Mouse (Mus musculus) kidney, embryonic 14.5 days (tissue): ENCODE measurements around the gene Actr3b. TPM values are rescaled to one million over a fixed set of nuclear protein-coding genes. Genes with fewer than 3 reads are reported as not detected.
"Not testable (repeated sequence)": the region's sequence is repeated elsewhere in the genome, so short reads cannot be mapped to it uniquely, and the experiment has no call there.

ENCODE experiments used
- ATAC-seq: fragments of 200-750 bp; cut with Nextera tagmentation; 2 replicates; pipeline ENCODE4 v1.8.0; 2017; ENCODE audit warnings: moderate number of reproducible peaks, mild to moderate bottlenecking, moderate TSS enrichment, moderate library complexity; ENCODE audit not compliant: low FRiP score, low TSS enrichment
- H3K27ac ChIP-seq: fragments of 300-500 bp; sonication (generic); 2 replicates; pipeline ENCODE4 v1.5.1; 2014; ENCODE audit warnings: low read depth, mild to moderate bottlenecking, low read length, moderate library complexity, mixed read lengths
- H3K27me3 ChIP-seq: fragments of 300-500 bp; sonication (generic); 2 replicates; pipeline ENCODE4 v1.6.1; 2014; ENCODE audit warnings: mild to moderate bottlenecking, low read length; ENCODE audit not compliant: control insufficient read depth, insufficient read depth
- H3K36me3 ChIP-seq: fragments of 300-500 bp; sonication (generic); 2 replicates; pipeline ENCODE4 v1.6.1; 2014; ENCODE audit warnings: low read length, mixed read lengths; ENCODE audit not compliant: control insufficient read depth, insufficient read depth
- H3K4me1 ChIP-seq: fragments of 300-500 bp; sonication (generic); 2 replicates; pipeline ENCODE4 v1.6.1; 2014; ENCODE audit warnings: low read length, mixed read lengths; ENCODE audit not compliant: control insufficient read depth, insufficient read depth
- H3K4me2 ChIP-seq: fragments of 300-500 bp; sonication (generic); replicated peaks from 2 replicates; pipeline ENCODE4 v1.6.1; 2014; ENCODE audit warnings: low read depth, mild to moderate bottlenecking, low read length
- H3K4me3 ChIP-seq: fragments of 300-500 bp; sonication (generic); 2 replicates; pipeline ENCODE4 v1.5.1; 2014; ENCODE audit warnings: mild to moderate bottlenecking, low read length
- H3K9ac ChIP-seq: fragments of 300-500 bp; sonication (generic); 2 replicates; pipeline ENCODE4 v1.6.1; 2014; ENCODE audit warnings: low read depth, mild to moderate bottlenecking, low read length, moderate library complexity
- H3K9me3 ChIP-seq: fragments of 300-500 bp; sonication (generic); 2 replicates; pipeline ENCODE4 v1.6.1; 2016; ENCODE audit warnings: low read length; ENCODE audit not compliant: control insufficient read depth
- WGBS: fragments of 180-500 bp; shearing (Covaris S2); extraction: QIAGEN DNeasy Blood & Tissue Kit; methylation state at CpG from one replicate; pipeline ENCODE4 v1.1.7; 2014; 5-methylcytosine and 5-hydroxymethylcytosine counted together
- polyA plus RNA-seq: library from polyadenylated mRNA; unstranded; fragments of >200 nt; fragmentation: Nextera tagmentation; extraction: Ambion mirVana; gene quantifications from 2 replicates; pipeline ENCODE4 v1.2.1, GENCODE M21; 2014

The Actr3b gene
- polyA plus RNA-seq: 5.0 and 5.7 TPM in 2 replicates

DNA sequence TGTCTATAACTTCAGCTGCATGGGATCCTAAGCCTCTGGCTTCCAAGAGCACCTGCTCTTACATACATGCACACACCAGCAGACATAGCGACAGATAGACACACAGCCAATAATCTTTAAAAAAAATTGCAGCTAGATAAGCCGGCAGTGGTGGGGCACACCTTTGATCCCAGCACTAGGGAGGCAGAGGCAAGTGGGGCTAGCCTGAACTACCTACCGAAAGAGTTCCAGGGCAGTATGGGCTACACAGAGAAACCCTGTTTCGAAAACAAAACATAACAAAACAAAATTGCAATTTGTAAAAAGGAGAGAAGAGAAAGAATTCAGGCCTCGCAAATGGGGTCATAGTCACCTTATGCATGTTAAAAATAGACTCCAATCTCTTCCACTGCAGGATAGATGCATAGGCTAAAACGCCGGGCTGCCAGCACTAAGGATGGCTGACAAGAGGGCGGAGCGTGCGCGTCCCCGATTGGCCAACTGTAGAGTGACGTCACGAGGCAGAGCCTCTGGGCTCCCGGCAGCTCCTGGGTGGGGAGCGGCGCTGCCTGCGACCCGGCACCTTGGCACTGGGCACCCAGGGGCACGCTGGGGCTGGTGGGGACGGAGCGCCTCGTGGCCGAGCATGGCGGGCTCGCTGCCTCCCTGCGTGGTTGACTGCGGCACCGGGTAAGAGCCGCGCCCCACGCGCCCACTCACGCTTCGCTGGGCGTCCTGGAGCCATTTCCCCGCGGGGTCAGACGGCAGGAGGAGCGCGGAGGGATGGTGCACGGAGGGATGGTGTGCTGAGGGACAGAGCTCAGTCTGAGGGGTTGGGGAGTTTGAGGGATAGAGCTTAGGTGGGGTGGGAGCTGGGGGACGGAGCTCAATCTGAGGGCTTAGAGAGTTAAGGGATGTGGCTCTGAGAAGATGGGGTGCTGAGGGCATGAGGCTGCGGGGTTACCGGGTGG lies at the start of gene Actr3b:
Gene Actr3b (plus strand): TSS at position 538 of the 950 bp plus-strand sequence.
- Histone ChIP-seq H3K9ac (peak within 1 kb of the TSS; percentile 69), H3K27me3 (no peaks in the 10 kb centered on the region), H3K9me3 (no peaks in the 10 kb centered on the region), H3K4me1 (0 out of 2 replicates have a peak, but pooled peaks cover 3% of the 10 kb centered on the region), H3K4me2 (peak within 1 kb of the TSS; percentile 98), H3K36me3 (no peaks in the 10 kb centered on the region), H3K27ac (no peak within 1 kb of the TSS), H3K4me3 (peak within 1 kb of the TSS; percentile 73)
- ATAC-seq: peak; percentile 97
- WGBS: 3% methylated on average over 41 of the region's 45 CpGs

DNA sequence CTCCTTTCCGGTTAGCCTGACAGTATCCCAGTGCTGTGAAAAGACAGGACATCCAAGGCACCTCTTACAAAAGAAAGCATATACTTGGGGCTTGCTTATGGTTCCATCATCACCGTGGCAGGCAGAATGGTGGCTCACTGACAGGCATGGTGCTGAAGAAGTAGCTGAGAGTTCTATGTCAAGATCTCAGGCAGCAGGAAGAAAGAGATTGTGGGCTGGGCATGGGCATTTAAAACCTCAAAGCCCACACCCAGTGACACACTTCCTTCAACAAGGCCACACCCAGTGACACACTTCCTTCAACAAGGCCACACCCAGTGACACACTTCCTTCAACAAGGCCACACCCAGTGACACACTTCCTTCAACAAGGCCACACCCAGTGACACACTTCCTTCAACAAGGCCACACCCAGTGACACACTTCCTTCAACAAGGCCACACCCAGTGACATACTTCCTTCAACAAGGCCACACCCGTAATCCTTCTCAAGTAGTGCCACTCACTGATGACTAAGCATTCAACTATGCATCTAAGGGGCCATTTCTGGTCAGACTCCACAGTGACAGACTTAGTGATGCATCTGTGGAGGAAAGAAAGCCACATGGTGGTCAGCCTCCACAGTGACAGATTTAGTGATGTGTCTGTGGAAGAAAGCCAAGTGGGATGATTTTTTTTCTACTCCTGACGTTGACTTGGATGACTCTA lies 46.6 kb upstream of the Actr3b start:
- H3K27ac ChIP-seq, ATAC-seq, H3K27me3 ChIP-seq, H3K4me2 ChIP-seq, H3K36me3 ChIP-seq, H3K4me3 ChIP-seq, H3K9me3 ChIP-seq, H3K4me1 ChIP-seq, H3K9ac ChIP-seq: not testable (repeated sequence)
- WGBS: 93% methylated on average over 4 of the region's 4 CpGs

DNA sequence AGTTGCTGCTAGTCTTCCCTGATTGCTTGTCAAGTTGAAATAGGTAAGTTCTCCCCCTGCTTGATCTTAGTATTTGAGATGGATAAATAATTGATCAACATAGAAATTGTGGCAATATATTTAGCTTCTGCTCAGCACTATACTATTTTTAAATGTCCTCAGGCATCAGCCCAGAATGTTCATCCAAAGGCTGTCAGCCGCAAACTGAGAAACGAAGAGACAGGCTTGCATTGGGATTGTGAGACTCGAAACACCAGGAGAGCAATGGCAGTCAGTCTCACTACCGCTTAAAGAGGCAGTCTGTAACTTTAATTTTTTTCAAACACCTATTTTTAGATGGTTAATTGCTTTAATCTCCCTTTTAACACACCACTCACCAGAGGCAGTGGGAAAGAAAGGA lies 40.4 kb upstream of the Actr3b start:
- WGBS: 91% methylated on average over 4 of the region's 4 CpGs
- Histone ChIP-seq H3K27me3 (no peaks in the 10 kb centered on the region), H3K9ac (no peak overlapping the region), H3K9me3 (no peaks in the 10 kb centered on the region), H3K4me3 (no peak overlapping the region), H3K36me3 (no peaks in the 10 kb centered on the region), H3K27ac (no peak overlapping the region), H3K4me2 (no peak overlapping the region), H3K4me1 (no peaks in the 10 kb centered on the region)
- ATAC-seq: no peak

DNA sequence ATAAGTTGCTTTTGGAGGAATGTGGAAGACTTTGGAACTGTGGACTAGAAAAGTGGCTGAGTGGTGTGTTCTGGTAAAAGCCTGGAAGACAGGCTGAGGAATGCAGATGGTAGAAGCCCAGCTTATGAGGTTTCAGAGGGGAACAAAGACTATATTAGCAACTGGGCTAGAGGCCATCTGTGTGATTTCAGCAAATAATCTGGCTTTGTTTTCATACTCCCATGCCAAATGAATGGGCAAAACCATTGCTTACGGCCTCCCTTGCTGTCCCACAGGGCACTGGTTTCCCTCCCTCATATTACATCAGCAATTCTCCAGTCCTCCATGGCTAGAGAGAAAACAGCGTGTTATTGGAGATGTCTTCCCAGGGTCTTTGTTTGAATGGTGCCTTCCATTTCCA lies 36.8 kb upstream of the Actr3b start:
- ATAC-seq: no peak
- Histone ChIP-seq H3K36me3 (no peaks in the 10 kb centered on the region), H3K4me3 (no peak overlapping the region), H3K9me3 (no peaks in the 10 kb centered on the region), H3K27ac (no peak overlapping the region), H3K4me1 (no peaks in the 10 kb centered on the region), H3K9ac (no peak overlapping the region), H3K4me2 (no peak overlapping the region), H3K27me3 (no peaks in the 10 kb centered on the region)
- WGBS: 82% methylated on average over 2 of the region's 2 CpGs

DNA sequence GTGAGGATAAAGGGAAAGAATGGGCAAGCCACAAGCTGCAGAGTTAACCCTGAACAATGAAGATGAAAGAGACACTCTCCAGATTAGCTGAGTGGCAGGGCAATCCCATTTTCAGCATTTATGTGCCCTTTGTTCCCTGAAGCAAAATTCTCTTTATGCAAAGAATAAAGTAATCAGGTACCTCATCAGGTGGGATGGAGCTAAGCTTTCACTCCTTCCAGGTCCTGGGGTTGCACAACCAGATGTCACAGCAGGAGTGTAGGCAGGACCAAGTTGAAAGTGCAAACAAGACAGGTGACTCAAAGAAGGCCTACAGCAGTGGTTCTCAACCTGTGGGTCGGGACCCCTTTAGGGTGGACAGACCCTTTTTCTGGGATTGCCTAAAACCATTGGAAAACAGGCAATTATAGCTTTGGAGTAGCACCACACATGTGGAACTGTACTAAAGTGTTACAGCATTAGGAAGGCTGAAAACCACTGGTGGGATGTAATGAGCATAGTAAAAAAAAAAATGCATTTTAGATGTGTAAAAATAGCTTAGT lies 35.6 kb upstream of the Actr3b start:
- H3K27me3 ChIP-seq: no peaks in the 10 kb centered on the region
- 58% methylated on average over 1 of the region's 1 CpGs for WGBS
- H3K4me3 ChIP-seq: no peak overlapping the region
- H3K4me1 ChIP-seq: no peaks in the 10 kb centered on the region
- no peak for ATAC-seq
- no peaks in the 10 kb centered on the region for H3K36me3 ChIP-seq
- H3K9me3 ChIP-seq: no peaks in the 10 kb centered on the region
- H3K4me2 ChIP-seq: no peak overlapping the region
- H3K9ac ChIP-seq: no peak overlapping the region
- no peak overlapping the region for H3K27ac ChIP-seq

DNA sequence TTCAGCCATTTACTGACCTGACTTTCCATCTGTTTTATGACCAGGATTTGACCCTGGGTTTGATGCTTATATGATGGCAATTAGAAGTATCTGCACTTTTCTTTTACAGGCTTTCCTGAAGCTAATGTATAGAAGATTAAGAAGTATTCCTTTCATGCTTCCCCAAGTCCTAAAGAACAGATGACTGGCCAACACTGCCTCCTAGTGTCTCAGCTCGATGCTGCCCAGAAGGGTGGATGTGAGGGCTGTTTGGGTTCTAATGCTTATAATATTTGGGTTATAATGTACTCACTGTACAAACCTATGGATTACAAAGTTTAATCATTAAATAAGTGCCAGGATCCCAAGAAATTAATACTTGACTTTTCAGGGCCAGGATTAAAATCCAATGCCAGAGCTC lies 25.5 kb upstream of the Actr3b start:
- Histone ChIP-seq H3K27ac (no peak overlapping the region), H3K27me3 (no peaks in the 10 kb centered on the region), H3K4me1 (no peaks in the 10 kb centered on the region), H3K36me3 (no peaks in the 10 kb centered on the region), H3K4me2 (no peak overlapping the region), H3K9me3 (no peaks in the 10 kb centered on the region), H3K4me3 (no peak overlapping the region), H3K9ac (no peak overlapping the region)
- 22% methylated on average over 1 of the region's 1 CpGs for WGBS
- ATAC-seq: no peak

DNA sequence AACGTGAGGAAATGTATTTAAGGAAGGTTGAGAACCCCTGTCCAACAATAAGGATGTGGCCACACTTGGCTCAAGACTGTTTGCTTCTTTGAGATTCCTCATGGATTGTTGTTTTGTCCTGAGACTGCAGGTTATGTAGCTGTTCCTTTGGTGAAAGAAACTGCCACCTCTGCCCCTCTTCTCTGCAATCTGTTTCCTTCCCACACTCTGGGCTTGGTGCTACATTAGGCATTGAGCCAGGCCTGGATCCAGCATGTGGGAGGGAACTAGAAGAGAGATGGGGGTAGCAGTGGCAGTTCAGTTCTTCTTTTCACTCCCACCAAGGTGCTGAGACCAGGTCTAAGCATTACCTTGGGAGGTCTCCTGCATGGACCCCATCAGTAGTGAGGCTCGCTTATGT lies 23.9 kb upstream of the Actr3b start:
- Histone ChIP-seq H3K4me2 (no peak overlapping the region), H3K27me3 (no peaks in the 10 kb centered on the region), H3K9ac (no peak overlapping the region), H3K4me3 (no peak overlapping the region), H3K36me3 (no peaks in the 10 kb centered on the region), H3K4me1 (no peaks in the 10 kb centered on the region), H3K27ac (no peak overlapping the region), H3K9me3 (no peaks in the 10 kb centered on the region)
- no peak for ATAC-seq
- 77% methylated on average over 2 of the region's 2 CpGs for WGBS

DNA sequence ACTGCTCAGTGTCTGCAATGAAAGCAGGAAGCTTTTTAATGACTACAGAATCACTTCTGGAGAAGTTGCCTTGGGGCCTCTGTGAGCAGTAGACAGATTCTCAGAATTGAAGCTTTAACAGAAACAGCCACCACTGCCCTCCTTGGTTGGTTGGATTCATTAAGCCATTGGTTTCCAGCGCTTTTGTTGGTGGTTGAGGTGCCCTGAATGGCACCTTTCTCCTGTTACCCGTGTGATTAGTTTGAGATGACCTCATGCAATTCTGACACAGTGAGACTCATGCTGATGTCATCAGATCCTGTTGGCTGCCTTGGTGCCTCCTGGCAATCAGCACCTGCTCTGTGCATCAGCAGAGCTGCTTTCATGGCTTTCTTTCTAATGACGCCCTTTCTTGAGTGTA lies 21.3 kb upstream of the Actr3b start:
- Histone ChIP-seq H3K27me3 (no peaks in the 10 kb centered on the region), H3K9me3 (no peaks in the 10 kb centered on the region), H3K27ac (no peak overlapping the region), H3K4me2 (no peak overlapping the region), H3K9ac (no peak overlapping the region), H3K4me1 (no peaks in the 10 kb centered on the region), H3K36me3 (no peaks in the 10 kb centered on the region), H3K4me3 (no peak overlapping the region)
- WGBS: 54% methylated on average over 3 of the region's 3 CpGs
- ATAC-seq: no peak

DNA sequence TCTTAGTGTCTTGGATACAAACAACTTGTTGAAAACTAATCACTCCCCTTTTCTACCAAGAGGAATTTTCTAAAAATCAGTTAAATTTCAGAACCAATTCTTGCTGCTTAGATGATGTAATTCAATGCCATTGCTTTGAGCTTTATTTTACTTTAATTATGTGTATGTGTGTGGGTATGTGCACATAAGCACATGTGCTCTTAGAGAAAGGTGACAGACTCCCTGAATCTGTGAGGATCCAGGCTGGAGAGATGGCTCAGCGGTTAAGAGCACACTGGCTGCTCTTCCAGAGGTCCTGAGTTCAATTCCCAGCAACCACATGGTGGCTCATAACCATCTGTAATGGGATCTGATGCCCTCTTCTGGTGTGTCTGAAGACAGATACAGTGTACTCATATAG lies 20.9 kb upstream of the Actr3b start:
- WGBS: 96% methylated on average over 1 of the region's 1 CpGs
- not testable (repeated sequence) for ATAC-seq

More for the DNA sequence above, 20.9 kb upstream of the Actr3b start:
- not testable (repeated sequence) for H3K9me3 ChIP-seq, H3K4me3 ChIP-seq, H3K4me1 ChIP-seq, H3K27ac ChIP-seq, H3K4me2 ChIP-seq, H3K36me3 ChIP-seq, H3K27me3 ChIP-seq, H3K9ac ChIP-seq
